Mouse (Mus musculus): ENCODE results near the gene Dusp7.

Dusp7 gene

GRCm38 (mm10) chr9:106368112-106368717, at the start of gene Dusp7:
Gene Dusp7, plus strand, starts transcription at chr9:106368632.
- DNase-seq, result peak; percentile 89 to 93

GRCm38 (mm10) chr9:106319095-106319494, 49.3 kb upstream of the Dusp7 start:
- DNase-seq, result no peak

- no peak for DNase-seq
These were observed 45.9 kb upstream of the Dusp7 start for GRCm38 (mm10) chr9:106322497-106322896.

GRCm38 (mm10) chr9:106326241-106326640, 42.2 kb upstream of the Dusp7 start:
- no peak for DNase-seq

- DNase-seq, result peak in 1 of 2 experiments; percentile 28
These were observed 41.2 kb upstream of the Dusp7 start for GRCm38 (mm10) chr9:106327125-106327809.

GRCm38 (mm10) chr9:106328068-106328610, 40.3 kb upstream of the Dusp7 start:
- DNase-seq, result no peak

- DNase-seq, result peak in 1 of 2 experiments; percentile 34
These were observed 39.5 kb upstream of the Dusp7 start for GRCm38 (mm10) chr9:106328772-106329511.

- no peak for DNase-seq
These were observed 35.7 kb upstream of the Dusp7 start for GRCm38 (mm10) chr9:106332746-106333145.

GRCm38 (mm10) chr9:106337620-106338019, 30.8 kb upstream of the Dusp7 start:
- no peak for DNase-seq

GRCm38 (mm10) chr9:106338462-106339172, 29.8 kb upstream of the Dusp7 start:
- no peak for DNase-seq

- DNase-seq, result no peak
These were observed 29.3 kb upstream of the Dusp7 start for GRCm38 (mm10) chr9:106339173-106339558.

- no peak for DNase-seq
These were observed 28.7 kb upstream of the Dusp7 start for GRCm38 (mm10) chr9:106339730-106340129.

GRCm38 (mm10) chr9:106340501-106341312, 27.7 kb upstream of the Dusp7 start:
- no peak for DNase-seq

- DNase-seq, result no peak
These were observed 27.1 kb upstream of the Dusp7 start for GRCm38 (mm10) chr9:106341313-106341686.

GRCm38 (mm10) chr9:106342573-106342972, 25.9 kb upstream of the Dusp7 start:
- no peak for DNase-seq

- peak; percentile 52 to 66 for DNase-seq
These were observed 23.3 kb upstream of the Dusp7 start for GRCm38 (mm10) chr9:106345167-106345566.

- DNase-seq, result no peak
These were observed 22.8 kb upstream of the Dusp7 start for GRCm38 (mm10) chr9:106345630-106346029.

GRCm38 (mm10) chr9:106348281-106348680, 20.2 kb upstream of the Dusp7 start:
- DNase-seq, result no peak

GRCm38 (mm10) chr9:106349075-106349474, 19.4 kb upstream of the Dusp7 start:
- DNase-seq, result peak; percentile 72 to 74

- no peak for DNase-seq
These were observed 17.3 kb upstream of the Dusp7 start for GRCm38 (mm10) chr9:106351178-106351577.

GRCm38 (mm10) chr9:106353779-106354178, 14.7 kb upstream of the Dusp7 start:
- DNase-seq, result no peak

GRCm38 (mm10) chr9:106354810-106355209, 13.6 kb upstream of the Dusp7 start:
- DNase-seq, result no peak

All from cerebellum, postnatal 10 days (tissue).